33 mouse cellular contexts compared by ENCODE assay signal in genomic region chr10:59429448-59430135, GRCm38 (mm10). TPM values are rescaled to one million over a fixed set of nuclear protein-coding genes. Genes with fewer than 3 reads are reported as not detected.
DNase-seq lines count a peak whose midpoint lies in the region; ATAC-seq lines count a peak whose summit lies in the region.
"Had no signal": no experiment of that assay in that cellular context is flagged by ENCODE, and none has a peak within 500 bp of the region (broad histone marks: within the 10 kb centered on the region; RNA-seq: fewer than 3 reads in every experiment).

No protein-coding gene starts in this region.

- H3K9ac ChIP-seq in intestine, embryonic 16.5 days (ENCODE audit: low read depth, low read length): no peak overlapping the region
- H3K9ac ChIP-seq in intestine, embryonic 15.5 days: no peak overlapping the region
- H3K9ac ChIP-seq: heart, embryonic 12.5 days; hindbrain, embryonic 15.5 days; liver, embryonic 12.5 days; liver, postnatal 0 days had no signal

- WGBS in intestine, embryonic 16.5 days: 66% methylated on average over 16 of the region's 16 CpGs
- WGBS in intestine, embryonic 15.5 days: 69% methylated on average over 16 of the region's 16 CpGs
- 88% methylated on average over 16 of the region's 16 CpGs for WGBS in limb, embryonic 10.5 days

- DNase-seq in adrenal gland, postnatal 14 days: peak; percentile 53
- no peak for DNase-seq in adrenal gland, adult 18-20 months (ENCODE audit: low spot score in 2 of 2)
- peak; percentile 19 for DNase-seq in retina, postnatal 1 day
- DNase-seq in retina, embryonic 14.5 days (ENCODE audit: low spot score): no peak
- DNase-seq in thymus, adult 18-20 months: no peak
- DNase-seq in limb, embryonic 10.5 days (ENCODE audit: low spot score): no peak
- DNase-seq: adrenal gland, adult 2 months; cerebellum, adult 11 months; cerebellum, adult 9-10 months; cerebellum, postnatal 36 days; heart, postnatal 14 days; kidney, adult 2 months; kidney, postnatal 14 days; liver, postnatal 0 days; lung, postnatal 4 days; midbrain, embryonic 14.5 days had no signal

- no peak overlapping the region for H3K4me2 ChIP-seq in intestine, embryonic 16.5 days (ENCODE audit: low read depth, low read length)
- no peak overlapping the region for H3K4me2 ChIP-seq in intestine, embryonic 15.5 days (replicated peaks)
- H3K4me2 ChIP-seq: hindbrain, embryonic 15.5 days; liver, embryonic 12.5 days had no signal

- peaks cover 8% of the 10 kb centered on the region for H3K4me1 ChIP-seq in intestine, embryonic 16.5 days (ENCODE audit: control insufficient read depth, insufficient read depth, low read length)
- peaks cover 8% of the 10 kb centered on the region; the same call in 1 of the 2 replicates for H3K4me1 ChIP-seq in intestine, embryonic 15.5 days (replicated peaks)
- 0 out of 2 replicates have a peak, but pooled peaks cover 2% of the 10 kb centered on the region for H3K4me1 ChIP-seq in limb, embryonic 10.5 days
- H3K4me1 ChIP-seq: hindbrain, embryonic 15.5 days had no signal

- H3K27ac ChIP-seq in intestine, embryonic 16.5 days (ENCODE audit: low read length): no peak overlapping the region
- H3K27ac ChIP-seq in intestine, embryonic 15.5 days: no peak overlapping the region
- no peak overlapping the region for H3K27ac ChIP-seq in limb, embryonic 10.5 days
- H3K27ac ChIP-seq: hindbrain, embryonic 10.5 days; hindbrain, embryonic 15.5 days; left cerebral cortex, adult 2 months; liver, embryonic 12.5 days had no signal

- H3K9me3 ChIP-seq in intestine, embryonic 16.5 days (ENCODE audit: control insufficient read depth, low read length): no peaks in the 10 kb centered on the region
- H3K9me3 ChIP-seq in intestine, embryonic 15.5 days: no peaks in the 10 kb centered on the region
- no peaks in the 10 kb centered on the region for H3K9me3 ChIP-seq in limb, embryonic 10.5 days (replicated peaks)
- H3K9me3 ChIP-seq: heart, embryonic 12.5 days; hindbrain, embryonic 10.5 days; hindbrain, embryonic 15.5 days; liver, embryonic 12.5 days had no signal

- 0 out of 2 replicates have a peak, but pooled peaks have one; percentile 6 for ATAC-seq in intestine, embryonic 16.5 days
- ATAC-seq in intestine, embryonic 15.5 days: no peak
- ATAC-seq: forebrain, embryonic 16.5 days; inflammation-experienced regulatory T-cells, adult 6 months had no signal

- H3K27me3 ChIP-seq in intestine, embryonic 16.5 days (replicated peaks; ENCODE audit: control insufficient read depth, insufficient read depth, low read length): no peaks in the 10 kb centered on the region
- no peaks in the 10 kb centered on the region for H3K27me3 ChIP-seq in intestine, embryonic 15.5 days (replicated peaks)
- no peaks in the 10 kb centered on the region for H3K27me3 ChIP-seq in limb, embryonic 10.5 days (ENCODE audit: low read depth, poor library complexity, severe bottlenecking)
- H3K27me3 ChIP-seq: heart, embryonic 12.5 days; hindbrain, embryonic 15.5 days; liver, embryonic 12.5 days had no signal

- H3K4me3 ChIP-seq in intestine, embryonic 16.5 days (ENCODE audit: low read length): no peak overlapping the region
- no peak overlapping the region for H3K4me3 ChIP-seq in intestine, embryonic 15.5 days (replicated peaks)
- no peak overlapping the region for H3K4me3 ChIP-seq in limb, embryonic 10.5 days
- H3K4me3 ChIP-seq: heart, embryonic 12.5 days; hindbrain, embryonic 10.5 days; hindbrain, embryonic 15.5 days; left cerebral cortex, adult 2 months; liver, embryonic 12.5 days had no signal

- H3K36me3 ChIP-seq in intestine, embryonic 16.5 days (ENCODE audit: control insufficient read depth, insufficient read depth, low read length): no peaks in the 10 kb centered on the region
- H3K36me3 ChIP-seq in intestine, embryonic 15.5 days: no peaks in the 10 kb centered on the region
- H3K36me3 ChIP-seq in limb, embryonic 10.5 days: no peaks in the 10 kb centered on the region
- H3K36me3 ChIP-seq: heart, embryonic 12.5 days; hindbrain, embryonic 10.5 days; hindbrain, embryonic 15.5 days; liver, embryonic 12.5 days had no signal

RNA-seq across cellular contexts. Expression of gene Oit3, which starts 12.0 kb away (rescaled TPM):
- total RNA-seq in adrenal gland, postnatal 14 days (2021): 5.9 and 6.9 TPM in 2 replicates
- total RNA-seq in adrenal gland, adult 18-20 months (2021): 1 to 10 TPM; 2.0 to 2.3 TPM
- 2.1 and 2.3 TPM in 2 replicates for polyA plus RNA-seq in intestine, embryonic 16.5 days (2015; fragmentation: Nextera tagmentation; extraction: Ambion mirVana)
- polyA plus RNA-seq in intestine, embryonic 15.5 days (2015; fragmentation: Nextera tagmentation; extraction: Ambion mirVana): 1.6 and 1.9 TPM in 2 replicates
- 0.84 and 0.88 TPM in 2 replicates for polyA plus RNA-seq in limb, embryonic 10.5 days (2016; fragmentation: Nextera tagmentation; extraction: Ambion mirVana)
- total RNA-seq: gastrocnemius, adult 8-10 months; MEL had no signal
- polyA plus RNA-seq: inflammation-experienced regulatory T-cells, adult 6 months had no signal

RNA-seq across cellular contexts. Expression of gene Pla2g12b, which starts 26.1 kb away (rescaled TPM):
- total RNA-seq in adrenal gland, postnatal 14 days (2021): 0.64 and 8.6 TPM in 2 replicates
- not detected for total RNA-seq in adrenal gland, adult 18-20 months (2021)
- 62.2 and 69.1 TPM in 2 replicates for polyA plus RNA-seq in intestine, embryonic 16.5 days (2015; fragmentation: Nextera tagmentation; extraction: Ambion mirVana)
- 38.8 and 43.5 TPM in 2 replicates for polyA plus RNA-seq in intestine, embryonic 15.5 days (2015; fragmentation: Nextera tagmentation; extraction: Ambion mirVana)
- not detected in 2 replicates for polyA plus RNA-seq in limb, embryonic 10.5 days (2016; fragmentation: Nextera tagmentation; extraction: Ambion mirVana)
- total RNA-seq: adrenal gland, adult 2 months; gastrocnemius, adult 8-10 months; gastrocnemius, postnatal 4 days; heart, postnatal 14 days; layer of hippocampus, adult 18-20 months; layer of hippocampus, postnatal 10 days; left cerebral cortex, adult 2 months; left cerebral cortex, postnatal 25 days; MEL; monocyte, adult 5-6 weeks had no signal
- polyA plus RNA-seq: adrenal gland, adult 2 months; forebrain, embryonic 16.5 days; hindbrain, embryonic 10.5 days; hindbrain, embryonic 15.5 days; inflammation-experienced regulatory T-cells, adult 6 months; limb, embryonic 14.5 days; midbrain, embryonic 14.5 days had no signal

RNA-seq across cellular contexts. Expression of gene Gm10273, which starts 34.2 kb away (rescaled TPM):
- 19.4 and 23.1 TPM in 2 replicates for total RNA-seq in adrenal gland, postnatal 14 days (2021)
- 10 to 100 TPM; 64.8 to 84.7 TPM for total RNA-seq in adrenal gland, adult 18-20 months (2021)
- polyA plus RNA-seq in intestine, embryonic 16.5 days (2015; fragmentation: Nextera tagmentation; extraction: Ambion mirVana): not detected in 2 replicates
- 3.5 and 5.7 TPM in 2 replicates for polyA plus RNA-seq in intestine, embryonic 15.5 days (2015; fragmentation: Nextera tagmentation; extraction: Ambion mirVana)
- polyA plus RNA-seq in limb, embryonic 10.5 days (2016; fragmentation: Nextera tagmentation; extraction: Ambion mirVana): 14.7 and 16.1 TPM in 2 replicates

Comparison
In these comparisons a context has a peak if more than half of its experiments do, and no peak if none do; other contexts are left out.
1. DNase-seq: peak in adrenal gland, postnatal 14 days (single experiment) and retina, postnatal 1 day (single experiment); none in adrenal gland, adult 18-20 months (0 of 2), retina, embryonic 14.5 days (single experiment), thymus, adult 18-20 months (0 of 2) and limb, embryonic 10.5 days (single experiment).
2. RNA of gene Pla2g12b, which starts 26.1 kb away (polyA plus RNA-seq): 62.2 to 69.1 TPM in intestine, embryonic 16.5 days and 38.8 to 43.5 TPM in intestine, embryonic 15.5 days; not detected in limb, embryonic 10.5 days; every median in the first group is over 10 times any median in the second.